Mouse (Mus musculus) gonadal fat pad, adult 2 months (tissue): ENCODE data around the gene Tas2r138. TPM values are rescaled to one million over a fixed set of nuclear protein-coding genes. Genes with fewer than 3 reads are reported as not detected.

Experiments used
- polyA plus RNA-seq: library from polyadenylated mRNA; depleted of rRNA; stranded (reverse); fragments of >200 nt; gene quantifications from 2 replicates; pipeline ENCODE4 v1.2.3, GENCODE M21; 2012; rRNA removed

The Tas2r138 gene
- polyA plus RNA-seq, 1 experiment, result not detected

Other genes with a start within 250 kb of the Tas2r138 start
- 4.8 and 9.2 TPM in 2 replicates for gene E330009J07Rik, start 177.2 kb downstream of the Tas2r138 start, polyA plus RNA-seq
- 0.23 and 0.94 TPM in 2 replicates for gene Wee2, start 174.2 kb downstream of the Tas2r138 start, polyA plus RNA-seq
- 13.8 and 17.7 TPM in 2 replicates for gene Ssbp1, start 142.0 kb downstream of the Tas2r138 start, polyA plus RNA-seq
- not detected in 2 replicates for gene Tas2r137, start 122.1 kb downstream of the Tas2r138 start, polyA plus RNA-seq
- 0.15 TPM in 1 of 2 replicates, not detected in the other for gene Tas2r108, start 119.8 kb downstream of the Tas2r138 start, polyA plus RNA-seq
- 0.24 and 0.90 TPM in 2 replicates for gene Prss37, start 93.8 kb downstream of the Tas2r138 start, polyA plus RNA-seq
- gene Olfr461, start 58.3 kb downstream of the Tas2r138 start, polyA plus RNA-seq, result not detected in 2 replicates
- not detected in 2 replicates for gene Olfr460, start 43.8 kb downstream of the Tas2r138 start, polyA plus RNA-seq
- gene Clec5a, start 27.5 kb downstream of the Tas2r138 start, polyA plus RNA-seq, result 0.75 and 0.84 TPM in 2 replicates
- 1.1 TPM in 2 replicates for gene Mgam, start 15.5 kb upstream of the Tas2r138 start, polyA plus RNA-seq